Mouse (Mus musculus) E14TG2a.4 (cell line): ENCODE measurements around the gene Pheta1.

Experiments
- H3K27me3 ChIP-seq: 2 replicates; pipeline ENCODE4 v1.6.1; 2014; ENCODE audit warnings: low read length, control low read depth; ENCODE audit not compliant: insufficient read depth
- H3K36me3 ChIP-seq: 2 replicates; pipeline ENCODE4 v1.6.1; 2014; ENCODE audit warnings: low read length, control low read depth; ENCODE audit not compliant: insufficient read depth
- H3K4me1 ChIP-seq: replicated peaks from 2 replicates; pipeline ENCODE4 v1.6.1; 2014; ENCODE audit warnings: low read depth, low read length, control low read depth
- H3K4me3 ChIP-seq: replicated peaks from 2 replicates; pipeline ENCODE4 v1.5.1; 2014; ENCODE audit warnings: mild to moderate bottlenecking, low read length
- H3K9me3 ChIP-seq: 2 replicates; pipeline ENCODE4 v1.6.1; 2014; ENCODE audit warnings: low read length, control low read depth
- CTCF ChIP-seq: conservative IDR thresholded peaks from 2 replicates; pipeline ENCODE4 v1.5.1; 2014; ENCODE audit warnings: low read length
- NANOG ChIP-seq: IDR thresholded peaks from 2 replicates; pipeline ENCODE4 v1.6.1; 2014; ENCODE audit warnings: borderline replicate concordance, low read length, mixed read lengths
- POU5F1 ChIP-seq: IDR thresholded peaks from 2 replicates; pipeline ENCODE4 v1.6.1; 2014; ENCODE audit warnings: low read length, borderline replicate concordance

The Pheta1 gene

GRCm38 (mm10) chr5:121815067-121815466 lies 33.7 kb upstream of the Pheta1 start:
- Histone ChIP-seq H3K4me1 (peaks cover 82% of the 10 kb centered on the region), H3K9me3 (no peaks in the 10 kb centered on the region), H3K4me3 (no peak overlapping the region), H3K36me3 (peaks cover 100% of the 10 kb centered on the region), H3K27me3 (no peaks in the 10 kb centered on the region)
- peak; percentile 51 for TF ChIP-seq CTCF
- TF ChIP-seq NANOG, result no peak
- TF ChIP-seq POU5F1, result no peak

- Histone ChIP-seq H3K4me3 (no peak overlapping the region), H3K9me3 (no peaks in the 10 kb centered on the region), H3K4me1 (peaks cover 79% of the 10 kb centered on the region), H3K27me3 (no peaks in the 10 kb centered on the region), H3K36me3 (peaks cover 100% of the 10 kb centered on the region)
- TF ChIP-seq POU5F1 (no peak), NANOG (no peak)
Observed at GRCm38 (mm10) chr5:121815867-121816380, 32.9 kb upstream of the Pheta1 start.

- TF ChIP-seq NANOG (no peak), CTCF (no peak), POU5F1 (no peak)
- Histone ChIP-seq H3K4me3 (no peak overlapping the region), H3K36me3 (peaks cover 100% of the 10 kb centered on the region), H3K4me1 (peaks cover 72% of the 10 kb centered on the region), H3K9me3 (no peaks in the 10 kb centered on the region), H3K27me3 (no peaks in the 10 kb centered on the region)
Observed at GRCm38 (mm10) chr5:121816611-121817010, 32.2 kb upstream of the Pheta1 start.

DNA sequence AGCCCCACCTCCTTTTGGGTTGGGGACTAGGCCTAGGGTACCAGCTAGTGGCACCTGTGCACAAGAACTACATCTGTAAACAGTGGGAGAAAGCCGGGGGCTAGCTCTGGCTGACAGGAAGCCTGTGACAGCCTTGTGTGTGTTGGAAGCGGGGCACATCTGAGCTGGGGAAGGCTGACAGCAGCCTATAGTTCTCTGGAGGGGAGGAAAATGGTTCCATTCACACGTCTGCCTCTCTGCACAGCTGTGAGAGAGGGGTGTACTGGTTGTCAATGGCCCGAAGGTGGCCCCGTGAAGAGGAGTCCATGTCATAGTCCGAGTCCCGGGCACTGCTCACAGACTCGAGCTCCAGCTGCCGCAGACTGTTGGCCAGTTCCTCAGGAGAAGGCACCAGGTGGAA lies 31.2 kb upstream of the Pheta1 start:
- peaks cover 100% of the 10 kb centered on the region for H3K36me3 ChIP-seq
- H3K27me3 ChIP-seq, result no peaks in the 10 kb centered on the region
- TF ChIP-seq POU5F1, result no peak
- no peak for TF ChIP-seq CTCF
- no peak for TF ChIP-seq NANOG
- H3K9me3 ChIP-seq, result no peaks in the 10 kb centered on the region
- H3K4me1 ChIP-seq, result peaks cover 62% of the 10 kb centered on the region
- H3K4me3 ChIP-seq, result no peak overlapping the region

GRCm38 (mm10) chr5:121818401-121818800 lies 30.4 kb upstream of the Pheta1 start:
- Histone ChIP-seq H3K4me1 (peaks cover 54% of the 10 kb centered on the region), H3K27me3 (no peaks in the 10 kb centered on the region), H3K36me3 (peaks cover 100% of the 10 kb centered on the region), H3K4me3 (no peak overlapping the region), H3K9me3 (no peaks in the 10 kb centered on the region)
- TF ChIP-seq NANOG, result no peak
- no peak for TF ChIP-seq POU5F1
- no peak for TF ChIP-seq CTCF

DNA sequence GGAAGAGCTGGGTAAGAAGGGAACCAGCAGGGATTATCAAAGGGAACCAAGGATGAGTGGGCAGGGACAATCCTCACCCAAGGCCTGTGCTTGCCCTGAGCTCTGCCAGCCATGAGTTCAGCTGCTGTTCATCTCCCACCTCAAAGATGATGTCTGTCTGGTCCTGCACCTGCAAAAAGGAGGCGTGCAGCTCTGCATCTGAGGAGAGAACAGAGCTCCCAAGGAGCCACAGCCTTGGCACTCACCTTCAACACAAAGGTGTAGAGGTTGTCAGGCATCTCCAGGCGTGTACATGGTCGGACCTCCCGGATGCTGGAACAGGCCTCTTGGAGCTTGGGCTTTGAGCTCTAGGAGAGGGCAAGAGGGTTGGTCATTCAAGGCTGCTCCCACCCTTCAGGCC lies 29.9 kb upstream of the Pheta1 start:
- no peaks in the 10 kb centered on the region for H3K27me3 ChIP-seq
- TF ChIP-seq POU5F1 (no peak), NANOG (no peak), CTCF (no peak)
- H3K4me1 ChIP-seq, result peaks cover 53% of the 10 kb centered on the region
- H3K9me3 ChIP-seq, result no peaks in the 10 kb centered on the region
- no peak overlapping the region for H3K4me3 ChIP-seq
- H3K36me3 ChIP-seq, result peaks cover 100% of the 10 kb centered on the region

DNA sequence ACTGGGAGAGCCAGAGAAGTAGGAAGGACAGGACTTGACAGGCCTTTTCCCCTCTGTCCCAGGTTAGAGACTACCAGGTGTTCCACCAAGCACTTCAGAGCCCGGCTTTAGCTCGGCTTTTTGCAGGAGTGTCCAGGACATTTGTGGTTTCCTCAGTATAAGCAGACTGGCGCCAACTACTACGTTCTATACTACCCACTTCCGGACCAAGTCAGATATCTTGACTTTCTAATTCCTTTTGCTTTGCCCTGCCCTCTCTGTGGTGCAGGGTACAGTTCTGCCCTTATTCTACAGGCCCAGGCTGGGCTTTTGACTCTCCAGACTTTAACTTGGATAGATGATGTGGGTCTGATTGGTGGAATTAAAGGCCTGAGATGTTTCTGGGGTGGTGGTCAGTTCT lies 29.2 kb upstream of the Pheta1 start:
- Histone ChIP-seq H3K27me3 (no peaks in the 10 kb centered on the region), H3K4me1 (peaks cover 53% of the 10 kb centered on the region), H3K4me3 (no peak overlapping the region), H3K36me3 (peaks cover 100% of the 10 kb centered on the region), H3K9me3 (no peaks in the 10 kb centered on the region)
- TF ChIP-seq NANOG (no peak), POU5F1 (no peak), CTCF (no peak)

GRCm38 (mm10) chr5:121820161-121820560 lies 28.6 kb upstream of the Pheta1 start:
- Histone ChIP-seq H3K4me1 (peaks cover 50% of the 10 kb centered on the region), H3K27me3 (no peaks in the 10 kb centered on the region), H3K9me3 (no peaks in the 10 kb centered on the region), H3K4me3 (no peak overlapping the region), H3K36me3 (peaks cover 100% of the 10 kb centered on the region)
- TF ChIP-seq NANOG (no peak), POU5F1 (no peak), CTCF (no peak)

DNA sequence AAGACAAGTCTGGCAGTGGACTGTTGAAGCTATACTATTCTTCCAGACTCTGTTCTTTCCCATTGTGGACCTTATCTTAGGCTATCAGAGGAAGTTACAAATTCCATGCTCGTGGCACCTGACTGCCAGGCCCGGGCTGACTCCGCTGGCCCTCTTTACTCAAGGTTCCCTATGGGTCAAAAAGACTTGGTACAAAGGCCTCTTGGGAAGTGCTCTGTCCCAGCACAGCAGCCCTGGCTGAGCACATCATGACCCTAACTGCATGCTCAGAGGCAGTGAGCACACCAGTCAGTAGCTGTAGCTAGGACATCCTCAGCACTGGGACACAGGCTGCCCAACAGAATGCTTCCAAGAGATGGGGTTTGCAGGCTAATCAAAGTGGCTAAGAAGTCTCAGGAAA lies 28.1 kb upstream of the Pheta1 start:
- no peak overlapping the region for H3K4me3 ChIP-seq
- no peaks in the 10 kb centered on the region for H3K27me3 ChIP-seq
- peaks cover 100% of the 10 kb centered on the region for H3K36me3 ChIP-seq
- no peak for TF ChIP-seq POU5F1
- no peak for TF ChIP-seq CTCF
- no peak for TF ChIP-seq NANOG
- H3K9me3 ChIP-seq, result no peaks in the 10 kb centered on the region
- peaks cover 45% of the 10 kb centered on the region for H3K4me1 ChIP-seq
